30 mouse cellular contexts compared by ENCODE assay signal in the genomic region with DNA sequence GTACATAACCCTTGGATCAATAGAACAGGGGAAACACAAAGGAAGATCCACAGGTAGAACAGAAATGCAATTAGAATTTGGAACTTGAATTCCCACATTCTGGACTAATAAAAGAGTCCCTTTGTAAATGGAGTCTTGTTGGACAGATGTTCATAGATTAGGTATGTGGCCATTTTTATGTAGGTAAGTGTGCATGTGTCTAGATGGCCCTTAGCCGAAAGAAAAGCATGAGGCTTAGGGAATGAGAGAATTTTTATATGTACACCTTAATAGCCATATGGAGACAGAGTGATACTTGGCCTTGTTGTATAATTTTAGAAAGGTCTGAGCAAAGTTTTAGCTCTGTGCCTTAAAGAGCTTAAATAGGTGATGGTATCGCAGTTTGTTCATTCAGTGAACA.
"Had no signal": no experiment of that assay in that cellular context is flagged by ENCODE, and none has a peak within 500 bp of the region (broad histone marks: within the 10 kb centered on the region; RNA-seq: fewer than 3 reads in every experiment).

No protein-coding gene starts in this region.

- H3K4me3 ChIP-seq: left cerebral cortex, adult 2 months; limb, embryonic 12.5 days; limb, embryonic 15.5 days; liver, embryonic 12.5 days; liver, embryonic 13.5 days; liver, embryonic 15.5 days; lung, embryonic 15.5 days; megakaryocyte, embryonic 14.5 days; midbrain, embryonic 10.5 days; midbrain, embryonic 12.5 days; midbrain, embryonic 13.5 days; midbrain, embryonic 15.5 days; myocyte; neural tube, embryonic 12.5 days had no signal

- H3K9ac ChIP-seq: limb, embryonic 12.5 days; limb, embryonic 15.5 days; liver, embryonic 12.5 days; liver, embryonic 13.5 days; liver, embryonic 14.5 days; liver, embryonic 15.5 days; liver, postnatal 0 days; lung, embryonic 14.5 days; lung, embryonic 15.5 days; midbrain, embryonic 12.5 days; midbrain, embryonic 13.5 days; midbrain, embryonic 15.5 days; neural tube, embryonic 12.5 days had no signal

- H3K9me3 ChIP-seq: limb, embryonic 12.5 days; limb, embryonic 15.5 days; liver, embryonic 12.5 days; liver, embryonic 13.5 days; liver, embryonic 15.5 days; lung, embryonic 15.5 days; midbrain, embryonic 10.5 days; midbrain, embryonic 12.5 days; midbrain, embryonic 13.5 days; midbrain, embryonic 15.5 days; neural tube, embryonic 12.5 days had no signal

- H3K4me1 ChIP-seq: limb, embryonic 12.5 days; limb, embryonic 15.5 days; liver, embryonic 12.5 days; liver, embryonic 13.5 days; liver, embryonic 15.5 days; lung, embryonic 15.5 days; megakaryocyte, embryonic 14.5 days; midbrain, embryonic 10.5 days; midbrain, embryonic 12.5 days; midbrain, embryonic 13.5 days; midbrain, embryonic 15.5 days; neural tube, embryonic 12.5 days had no signal

- DNase-seq: left cerebral cortex, postnatal 4 days; liver; liver, embryonic 13.5 days; liver, postnatal 0 days; lung, adult 18-20 months; lung, adult 2 months; lung, embryonic 14.5 days; lung, postnatal 10 days; lung, postnatal 14 days; lung, postnatal 36 days; lung, postnatal 4 days; midbrain, embryonic 14.5 days had no signal

- ATAC-seq: liver, embryonic 12.5 days; liver, postnatal 0 days; lung, postnatal 0 days; midbrain, embryonic 13.5 days; midbrain, embryonic 15.5 days; midbrain, embryonic 16.5 days had no signal

- H3K4me2 ChIP-seq: limb, embryonic 12.5 days; limb, embryonic 15.5 days; liver, embryonic 11.5 days; liver, embryonic 12.5 days; liver, embryonic 13.5 days; liver, embryonic 15.5 days; lung, embryonic 14.5 days; lung, embryonic 15.5 days; midbrain, embryonic 12.5 days; midbrain, embryonic 13.5 days; midbrain, embryonic 15.5 days; neural tube, embryonic 12.5 days had no signal

- H3K27ac ChIP-seq: left cerebral cortex, adult 2 months; limb, embryonic 12.5 days; limb, embryonic 15.5 days; liver, embryonic 12.5 days; liver, embryonic 13.5 days; liver, embryonic 14.5 days; liver, embryonic 15.5 days; lung, embryonic 15.5 days; macrophage; midbrain, embryonic 10.5 days; midbrain, embryonic 12.5 days; midbrain, embryonic 13.5 days; midbrain, embryonic 15.5 days; neural tube, embryonic 12.5 days had no signal

- H3K36me3 ChIP-seq: limb, embryonic 12.5 days; limb, embryonic 15.5 days; liver, embryonic 12.5 days; liver, embryonic 13.5 days; liver, embryonic 15.5 days; lung, embryonic 15.5 days; midbrain, embryonic 10.5 days; midbrain, embryonic 12.5 days; midbrain, embryonic 13.5 days; midbrain, embryonic 15.5 days; neural tube, embryonic 12.5 days had no signal

- H3K27me3 ChIP-seq: limb, embryonic 12.5 days; limb, embryonic 15.5 days; liver, embryonic 12.5 days; liver, embryonic 13.5 days; liver, embryonic 15.5 days; lung, embryonic 15.5 days; megakaryocyte, embryonic 14.5 days; midbrain, embryonic 12.5 days; midbrain, embryonic 13.5 days; midbrain, embryonic 15.5 days; neural tube, embryonic 12.5 days had no signal
